Mouse (Mus musculus): ENCODE results near the gene Il15ra. TPM values are rescaled to one million over a fixed set of nuclear protein-coding genes. Genes with fewer than 3 reads are reported as not detected.
"Not testable (repeated sequence)": the region's sequence is repeated elsewhere in the genome, so short reads cannot be mapped to it uniquely, and the experiment has no call there.

Il15ra gene
- total and polyA plus RNA-seq, 2 experiments from 2014 or later: 0.99 to 1.4 TPM

DNA sequence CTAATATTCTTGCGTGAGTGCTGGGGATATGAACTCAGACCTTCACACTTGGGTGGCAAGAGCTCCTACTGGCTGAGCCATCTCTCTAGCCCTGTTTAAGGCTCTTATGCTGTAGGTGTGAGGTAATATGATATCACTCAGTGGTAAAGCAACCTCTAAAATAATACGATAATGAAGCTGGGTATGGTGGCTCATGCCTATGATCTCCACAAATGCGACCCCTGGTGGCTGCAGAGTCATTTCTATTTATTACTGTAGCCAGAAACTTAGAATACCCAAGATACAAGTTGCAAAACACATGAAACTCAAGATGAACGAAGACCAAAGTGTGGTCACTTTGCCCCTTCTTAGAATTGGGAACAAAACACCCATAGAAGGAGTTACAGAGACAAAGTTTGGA lies 5.0 kb downstream of the Il15ra start:
- H3K27ac ChIP-seq (ENCODE audit: low read depth, low read length); H3K4me2 ChIP-seq (ENCODE audit: low read depth, low read length, poor library complexity, severe bottlenecking); H3K9ac ChIP-seq (replicated peaks; ENCODE audit: low read length, poor library complexity, severe bottlenecking); H3K27me3 ChIP-seq (ENCODE audit: insufficient read depth, low read length); H3K4me3 ChIP-seq (ENCODE audit: low read depth, low read length); H3K36me3 ChIP-seq (ENCODE audit: insufficient read depth, low read length); ATAC-seq (ENCODE audit: low FRiP score); H3K4me1 ChIP-seq (ENCODE audit: insufficient read depth, low read length); H3K9me3 ChIP-seq (ENCODE audit: low read length): not testable (repeated sequence)
- peak; percentile 52 for TF ChIP-seq CTCF (IDR thresholded peaks at IDR 0.05)
- WGBS: 60% methylated on average over 4 of the region's 4 CpGs
- DNase-seq (ENCODE audit: low spot score): peak; percentile 34

DNA sequence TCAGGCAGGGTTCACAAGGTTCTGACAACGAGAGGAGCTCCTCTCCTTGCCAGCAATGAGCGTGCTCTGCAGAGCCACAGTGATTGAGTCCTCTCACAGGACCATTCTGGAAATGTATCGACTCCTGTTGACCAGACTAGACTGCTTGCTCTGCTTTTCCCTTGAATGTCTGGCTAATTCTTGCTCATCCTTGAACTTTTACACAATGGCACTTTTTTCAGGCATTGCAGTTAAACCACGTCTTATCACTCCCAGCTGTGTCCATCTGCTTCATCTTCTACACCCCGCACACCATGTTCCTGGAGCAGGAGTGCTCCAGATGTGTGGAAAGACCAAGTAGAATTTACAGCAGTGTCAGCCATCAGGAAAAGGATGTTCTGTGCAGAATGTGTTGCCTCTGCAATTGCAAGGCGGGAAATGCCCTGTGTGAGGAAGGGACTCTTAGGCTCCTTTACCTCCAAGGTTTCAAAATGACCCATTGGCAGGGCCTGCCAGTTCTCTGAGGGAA lies 7.4 kb downstream of the Il15ra start:
- H3K27ac ChIP-seq (ENCODE audit: low read depth, low read length): no peak overlapping the region
- no peaks in the 10 kb centered on the region for H3K36me3 ChIP-seq (ENCODE audit: insufficient read depth, low read length)
- no peak overlapping the region for H3K4me3 ChIP-seq (ENCODE audit: low read depth, low read length)
- ATAC-seq (ENCODE audit: low FRiP score) (no peak), DNase-seq (ENCODE audit: low spot score) (no peak)
- H3K27me3 ChIP-seq (ENCODE audit: insufficient read depth, low read length): no peaks in the 10 kb centered on the region
- H3K9ac ChIP-seq (replicated peaks; ENCODE audit: low read length, poor library complexity, severe bottlenecking): no peak overlapping the region
- H3K4me2 ChIP-seq (ENCODE audit: low read depth, low read length, poor library complexity, severe bottlenecking): no peak overlapping the region
- WGBS: 87% methylated on average over 6 of the region's 6 CpGs
- no peaks in the 10 kb centered on the region for H3K9me3 ChIP-seq (ENCODE audit: low read length)
- H3K4me1 ChIP-seq (ENCODE audit: insufficient read depth, low read length): no peaks in the 10 kb centered on the region
- TF ChIP-seq CTCF (IDR thresholded peaks at IDR 0.05): no peak

DNA sequence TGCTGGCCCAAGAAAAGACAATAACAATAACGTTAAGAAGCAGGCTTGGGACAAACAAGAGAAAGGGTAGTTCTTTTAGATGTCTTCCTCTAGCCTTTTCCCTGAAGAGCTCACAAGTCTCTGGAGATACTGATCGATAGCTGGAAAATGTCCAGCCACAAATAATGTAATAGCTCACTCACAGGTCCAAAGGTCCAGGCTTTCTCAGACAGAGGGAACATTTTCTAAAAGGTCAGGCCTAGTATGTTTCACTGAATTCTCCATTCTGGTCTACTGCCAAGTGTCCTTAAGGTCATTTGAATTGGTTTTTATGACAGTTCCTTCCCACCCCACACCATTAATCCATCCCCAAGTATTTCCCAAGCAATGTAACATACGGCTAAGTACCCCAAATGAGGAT lies 7.9 kb downstream of the Il15ra start:
- Histone ChIP-seq H3K4me1 (ENCODE audit: insufficient read depth, low read length) (no peaks in the 10 kb centered on the region), H3K4me3 (ENCODE audit: low read depth, low read length) (no peak overlapping the region), H3K4me2 (ENCODE audit: low read depth, low read length, poor library complexity, severe bottlenecking) (no peak overlapping the region), H3K27ac (ENCODE audit: low read depth, low read length) (no peak overlapping the region), H3K9ac (replicated peaks; ENCODE audit: low read length, poor library complexity, severe bottlenecking) (no peak overlapping the region), H3K27me3 (ENCODE audit: insufficient read depth, low read length) (no peaks in the 10 kb centered on the region), H3K9me3 (ENCODE audit: low read length) (no peaks in the 10 kb centered on the region), H3K36me3 (ENCODE audit: insufficient read depth, low read length) (no peaks in the 10 kb centered on the region)
- TF ChIP-seq CTCF (IDR thresholded peaks at IDR 0.05): no peak
- ATAC-seq (ENCODE audit: low FRiP score) (no peak), DNase-seq (ENCODE audit: low spot score) (no peak)
- 71% methylated on average over 3 of the region's 3 CpGs for WGBS

DNA sequence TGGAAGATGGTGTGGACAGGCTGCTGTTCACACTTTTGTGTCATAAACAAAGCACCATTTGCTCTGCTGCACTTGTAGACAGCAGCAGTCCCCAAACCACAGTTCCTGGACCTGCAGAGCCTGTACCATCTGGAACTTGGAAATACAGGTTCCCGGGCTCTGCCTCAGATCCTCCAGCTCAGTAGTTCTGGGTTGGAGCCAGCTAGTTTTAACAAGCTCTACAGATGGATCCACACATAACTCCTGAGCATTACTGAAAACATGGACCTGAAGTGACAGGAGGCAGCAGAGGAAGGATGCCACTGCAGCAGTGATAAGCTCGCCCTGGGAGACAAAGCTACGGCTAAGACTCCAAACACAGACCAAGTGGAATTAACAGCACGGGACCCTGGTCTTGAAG lies 9.4 kb downstream of the Il15ra start:
- no peaks in the 10 kb centered on the region for H3K27me3 ChIP-seq (ENCODE audit: insufficient read depth, low read length)
- ATAC-seq (ENCODE audit: low FRiP score): no peak
- 79% methylated on average over 4 of the region's 4 CpGs for WGBS
- no peaks in the 10 kb centered on the region for H3K36me3 ChIP-seq (ENCODE audit: insufficient read depth, low read length)
- no peak for TF ChIP-seq CTCF (IDR thresholded peaks at IDR 0.05)
- no peaks in the 10 kb centered on the region for H3K4me1 ChIP-seq (ENCODE audit: insufficient read depth, low read length)
- H3K9me3 ChIP-seq (ENCODE audit: low read length): no peaks in the 10 kb centered on the region
- H3K9ac ChIP-seq (replicated peaks; ENCODE audit: low read length, poor library complexity, severe bottlenecking): no peak overlapping the region
- H3K4me3 ChIP-seq (ENCODE audit: low read depth, low read length): no peak overlapping the region
- no peak overlapping the region for H3K27ac ChIP-seq (ENCODE audit: low read depth, low read length)
- no peak overlapping the region for H3K4me2 ChIP-seq (ENCODE audit: low read depth, low read length, poor library complexity, severe bottlenecking)
- DNase-seq (ENCODE audit: low spot score): peak; percentile 63

DNA sequence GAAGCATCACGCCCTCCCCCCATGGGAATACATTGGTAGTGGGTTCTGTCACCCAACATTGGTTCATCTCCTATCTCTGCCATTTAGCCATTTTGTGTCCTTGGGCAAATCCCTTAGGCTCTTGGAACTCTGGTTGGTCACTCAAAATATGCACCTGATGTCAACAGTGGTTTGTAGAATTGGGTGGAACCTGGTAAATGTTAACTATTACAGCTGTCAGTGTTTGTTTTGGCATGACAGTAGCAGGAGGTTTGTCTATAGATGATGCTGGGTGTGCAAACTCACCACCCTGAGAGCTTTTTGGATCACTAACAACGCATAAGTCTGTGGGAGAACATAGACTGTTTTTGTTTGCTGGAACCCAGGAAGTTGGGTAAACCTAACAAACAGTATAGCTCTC lies 13.5 kb downstream of the Il15ra start:
- Histone ChIP-seq H3K4me2 (ENCODE audit: low read depth, low read length, poor library complexity, severe bottlenecking) (no peak overlapping the region), H3K27me3 (ENCODE audit: insufficient read depth, low read length) (no peaks in the 10 kb centered on the region), H3K4me1 (ENCODE audit: insufficient read depth, low read length) (no peaks in the 10 kb centered on the region), H3K9ac (replicated peaks; ENCODE audit: low read length, poor library complexity, severe bottlenecking) (no peak overlapping the region), H3K4me3 (ENCODE audit: low read depth, low read length) (no peak overlapping the region), H3K36me3 (ENCODE audit: insufficient read depth, low read length) (no peaks in the 10 kb centered on the region), H3K27ac (ENCODE audit: low read depth, low read length) (no peak overlapping the region), H3K9me3 (ENCODE audit: low read length) (no peaks in the 10 kb centered on the region)
- DNase-seq (ENCODE audit: low spot score) (no peak), ATAC-seq (ENCODE audit: low FRiP score) (no peak)
- 83% methylated on average over 2 of the region's 2 CpGs for WGBS
- no peak for TF ChIP-seq CTCF (IDR thresholded peaks at IDR 0.05)

DNA sequence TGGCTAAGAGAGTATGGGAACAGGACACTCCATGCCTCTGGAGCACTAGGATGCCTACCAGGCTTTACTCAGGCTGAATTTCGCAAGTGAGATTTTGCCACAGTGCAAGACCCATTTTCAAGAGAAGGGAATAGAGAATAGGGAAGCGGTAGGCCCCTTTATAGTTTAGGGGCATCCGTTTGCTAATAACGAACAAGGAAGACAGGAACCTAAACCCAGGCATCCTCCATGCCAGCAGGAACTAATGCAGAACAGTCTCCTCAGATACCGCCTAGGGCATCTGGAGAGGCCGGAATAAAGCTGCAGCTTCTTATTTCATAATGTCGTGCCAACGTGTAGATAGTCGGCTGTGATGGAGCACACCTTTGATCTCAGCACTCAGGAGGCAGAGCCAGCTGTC lies 17.5 kb downstream of the Il15ra start:
- ATAC-seq (ENCODE audit: low FRiP score) (no peak), DNase-seq (ENCODE audit: low spot score) (no peak)
- H3K4me3 ChIP-seq (ENCODE audit: low read depth, low read length): no peak overlapping the region
- no peak for TF ChIP-seq CTCF (IDR thresholded peaks at IDR 0.05)
- H3K4me1 ChIP-seq (ENCODE audit: insufficient read depth, low read length): no peaks in the 10 kb centered on the region
- no peak overlapping the region for H3K4me2 ChIP-seq (ENCODE audit: low read depth, low read length, poor library complexity, severe bottlenecking)
- H3K36me3 ChIP-seq (ENCODE audit: insufficient read depth, low read length): no peaks in the 10 kb centered on the region
- no peaks in the 10 kb centered on the region for H3K9me3 ChIP-seq (ENCODE audit: low read length)
- WGBS: 91% methylated on average over 9 of the region's 9 CpGs
- no peak overlapping the region for H3K27ac ChIP-seq (ENCODE audit: low read depth, low read length)
- H3K27me3 ChIP-seq (ENCODE audit: insufficient read depth, low read length): no peaks in the 10 kb centered on the region
- H3K9ac ChIP-seq (replicated peaks; ENCODE audit: low read length, poor library complexity, severe bottlenecking): no peak overlapping the region
